Mouse (Mus musculus) lung, embryonic 16.5 days (tissue): ENCODE data around the gene Pdk2. TPM values are rescaled to one million over a fixed set of nuclear protein-coding genes. Genes with fewer than 3 reads are reported as not detected.
A peak's percentile ranks its signal among the peaks of the same experiment; 100 is the strongest.

Source experiments
- ATAC-seq: fragments of 200-750 bp; cut with Nextera tagmentation; 2 replicates; pipeline ENCODE4 v1.8.0; 2017; ENCODE audit warnings: low read depth, mild to moderate bottlenecking, moderate library complexity
- H3K27ac ChIP-seq: fragments of 300-500 bp; sonication (generic); 2 replicates; pipeline ENCODE4 v1.5.1; 2014; ENCODE audit warnings: mild to moderate bottlenecking, control low read depth, low read length
- H3K27me3 ChIP-seq: fragments of 300-500 bp; sonication (generic); 2 replicates; pipeline ENCODE4 v1.6.1; 2014; ENCODE audit warnings: low read depth, low read length, mixed read lengths; ENCODE audit not compliant: control insufficient read depth, insufficient read depth
- H3K36me3 ChIP-seq: fragments of 300-500 bp; sonication (generic); 2 replicates; pipeline ENCODE4 v1.6.1; 2014; ENCODE audit warnings: low read length; ENCODE audit not compliant: control insufficient read depth, insufficient read depth
- H3K4me1 ChIP-seq: fragments of 300-500 bp; sonication (generic); replicated peaks from 2 replicates; pipeline ENCODE4 v1.6.1; 2014; ENCODE audit warnings: low read length, mixed read lengths; ENCODE audit not compliant: control insufficient read depth, insufficient read depth
- H3K4me2 ChIP-seq: fragments of 300-500 bp; sonication (generic); 2 replicates; pipeline ENCODE4 v1.6.1; 2014; ENCODE audit warnings: low read depth, low read length, control low read depth
- H3K4me3 ChIP-seq: fragments of 300-500 bp; sonication (generic); 2 replicates; pipeline ENCODE4 v1.5.1; 2014; ENCODE audit warnings: mild to moderate bottlenecking, low read length, control low read depth
- H3K9ac ChIP-seq: fragments of 300-500 bp; sonication (generic); 2 replicates; pipeline ENCODE4 v1.6.1; 2014; ENCODE audit warnings: low read length, control low read depth
- H3K9me3 ChIP-seq: fragments of 300-500 bp; sonication (generic); 2 replicates; pipeline ENCODE4 v1.6.1; 2016; ENCODE audit warnings: low read length; ENCODE audit not compliant: control insufficient read depth
- WGBS: fragments of 180-500 bp; shearing (Covaris S2); extraction: QIAGEN DNeasy Blood & Tissue Kit; methylation state at CpG from one replicate; pipeline ENCODE4 v1.1.7; 2014; 5-methylcytosine and 5-hydroxymethylcytosine counted together
- polyA plus RNA-seq: library from polyadenylated mRNA; unstranded; fragments of >200 nt; fragmentation: Nextera tagmentation; extraction: Ambion mirVana; gene quantifications from 2 replicates; pipeline ENCODE4 v1.2.1, GENCODE M21; 2015

Gene Pdk2
- polyA plus RNA-seq, 1 experiment from 2014 or later, result 43.3 TPM

DNA sequence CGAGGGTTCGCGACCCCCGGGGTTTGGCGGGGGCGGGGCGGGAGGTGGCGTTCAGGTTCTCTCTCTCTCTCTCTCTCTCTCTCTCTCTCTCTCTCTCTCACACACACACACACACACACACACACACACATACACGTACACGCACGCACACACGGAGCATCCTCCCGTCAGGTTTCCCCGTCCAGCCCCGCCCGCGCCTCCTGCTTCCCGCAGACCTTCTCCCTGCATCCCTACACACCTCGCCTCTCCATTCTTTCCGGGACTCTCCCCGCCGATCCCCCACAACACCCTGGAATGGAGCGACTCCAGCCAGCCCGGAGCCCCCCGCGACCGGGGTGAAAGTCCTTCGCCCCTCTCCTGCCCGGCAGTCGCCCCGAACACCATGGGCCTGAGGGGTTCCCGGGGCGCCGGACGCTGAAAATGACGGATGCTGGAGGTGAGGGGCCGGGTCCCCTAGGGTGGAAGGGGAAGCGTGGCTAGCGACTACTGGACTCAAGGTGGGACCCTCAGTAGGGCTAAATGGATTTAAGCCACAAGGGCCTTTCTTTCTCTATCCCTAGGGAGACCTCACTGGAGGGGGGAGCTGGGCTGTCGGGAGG, 30.9 kb downstream of the Pdk2 start:
- Histone ChIP-seq H3K4me3 (peak overlapping the region; percentile 73), H3K27ac (peak overlapping the region; percentile 94), H3K9me3 (no peaks in the 10 kb centered on the region), H3K27me3 (no peaks in the 10 kb centered on the region), H3K36me3 (peaks cover 3% of the 10 kb centered on the region; the same call in 1 of the 2 replicates), H3K4me2 (peak overlapping the region; percentile 92), H3K4me1 (peaks cover 33% of the 10 kb centered on the region), H3K9ac (peak overlapping the region; percentile 82)
- ATAC-seq, result peak; percentile 13; the same call in 1 of the 2 replicates
- WGBS, result under 1% methylated on average over 37 of the region's 40 CpGs

DNA sequence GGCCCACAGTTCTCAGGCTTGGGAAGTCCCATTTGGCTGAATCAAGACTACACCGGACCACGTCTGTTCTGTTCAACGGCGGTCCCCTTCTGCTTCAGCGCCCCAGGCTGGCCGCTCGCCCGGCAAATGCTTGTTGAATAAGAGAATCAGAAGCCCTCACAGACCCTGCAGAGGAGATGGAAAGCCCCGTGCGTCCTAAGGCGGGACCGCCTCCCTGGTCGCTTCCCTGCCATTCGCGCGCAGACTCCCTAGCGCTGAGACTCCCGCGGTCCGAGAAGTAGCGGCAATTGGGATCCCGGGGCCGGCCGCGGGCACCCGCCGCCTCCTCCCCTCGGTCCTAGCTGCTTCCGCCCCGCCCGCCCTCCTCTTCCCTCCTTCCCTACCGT, 31.5 kb downstream of the Pdk2 start, which contains the start of gene Samd14:
Gene Samd14, plus strand, starts transcription at position 251 of the 386 bp plus-strand sequence.
- peak within 1 kb of the TSS; percentile 94 for H3K27ac ChIP-seq
- peak within 1 kb of the TSS; percentile 73 for H3K4me3 ChIP-seq
- H3K4me1 ChIP-seq, result peaks cover 33% of the 10 kb centered on the region
- peaks cover 3% of the 10 kb centered on the region for H3K36me3 ChIP-seq
- H3K27me3 ChIP-seq, result no peaks in the 10 kb centered on the region
- ATAC-seq, result peak; percentile 66
- under 1% methylated on average over 29 of the region's 32 CpGs for WGBS
- H3K4me2 ChIP-seq, result peak within 1 kb of the TSS; percentile 92
- no peaks in the 10 kb centered on the region for H3K9me3 ChIP-seq
- peak within 1 kb of the TSS; percentile 82 for H3K9ac ChIP-seq

DNA sequence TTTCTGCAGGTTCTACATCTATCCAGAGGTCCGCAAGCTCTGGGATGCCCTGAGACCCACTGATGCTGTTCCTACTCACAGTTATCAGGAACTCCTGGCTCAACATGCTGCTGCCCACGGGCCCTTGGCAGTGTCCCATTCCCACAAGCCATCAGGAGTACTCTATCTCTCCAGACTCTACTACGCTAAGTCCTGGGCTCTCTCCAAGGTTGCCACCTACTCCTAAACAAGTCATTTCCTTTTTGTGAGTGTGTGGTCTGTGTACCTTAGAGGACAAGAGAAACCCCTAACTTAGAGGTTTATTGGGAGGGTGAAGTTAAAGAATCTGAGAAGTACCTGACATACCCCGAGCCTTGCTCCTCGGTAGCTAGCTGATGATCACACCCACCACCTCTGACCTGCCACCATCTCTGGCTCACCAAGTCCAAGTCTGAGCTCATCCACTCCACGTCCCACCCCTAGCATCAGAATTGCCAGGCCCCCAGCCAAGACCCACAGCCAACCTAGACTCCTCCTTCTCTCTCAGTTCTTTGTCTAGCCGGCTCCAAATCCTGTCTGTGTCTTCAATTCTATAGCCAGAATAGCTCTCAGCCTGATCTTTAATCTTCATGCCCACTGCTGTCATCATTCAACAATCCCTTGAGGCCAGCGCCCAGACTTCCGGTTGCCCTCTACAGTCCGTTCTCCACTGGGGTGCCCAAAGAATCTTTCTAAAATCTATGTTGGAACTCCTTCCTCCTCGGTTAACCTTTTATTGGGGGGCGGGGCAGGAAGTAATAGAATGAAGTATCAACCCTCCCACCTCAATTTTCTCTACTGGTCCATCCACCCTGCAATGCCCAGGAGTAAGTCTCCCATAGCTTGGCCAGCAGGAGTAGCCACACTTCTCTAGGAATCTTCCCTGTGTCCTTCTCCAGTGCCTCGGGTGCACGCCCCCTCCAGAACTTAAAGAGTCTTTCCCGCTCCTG, 32.2 kb downstream of the Pdk2 start:
- Histone ChIP-seq H3K4me1 (peaks cover 33% of the 10 kb centered on the region), H3K4me3 (peak overlapping the region; percentile 73), H3K9ac (peak overlapping the region; percentile 82), H3K36me3 (peaks cover 3% of the 10 kb centered on the region), H3K27ac (peak overlapping the region; percentile 94), H3K27me3 (no peaks in the 10 kb centered on the region), H3K4me2 (peak overlapping the region; percentile 92), H3K9me3 (no peaks in the 10 kb centered on the region)
- 26% methylated on average over 15 of the region's 15 CpGs for WGBS
- ATAC-seq, result peak; percentile 49

DNA sequence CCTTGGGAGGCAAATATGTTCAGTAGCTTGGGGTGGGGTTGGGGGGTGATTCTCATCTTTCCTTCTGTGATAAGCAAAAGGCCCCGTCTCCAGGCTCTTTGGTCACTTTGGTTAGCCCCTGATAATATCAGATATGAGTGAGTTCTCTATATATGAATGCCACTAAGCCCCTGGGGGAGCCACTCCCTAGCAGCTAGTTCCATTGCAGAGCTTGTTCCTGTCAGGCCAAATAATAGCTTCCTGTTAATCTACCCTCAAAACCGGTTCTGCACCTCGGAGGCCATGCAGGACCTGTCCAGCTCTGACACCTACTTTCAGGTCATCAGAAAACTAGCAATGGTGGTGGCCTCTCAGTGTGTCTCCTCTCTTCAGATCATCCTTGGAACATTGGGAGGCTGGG, 33.7 kb downstream of the Pdk2 start:
- WGBS, result 46% methylated on average over 3 of the region's 3 CpGs
- Histone ChIP-seq H3K4me3 (no peak overlapping the region), H3K27me3 (no peaks in the 10 kb centered on the region), H3K4me1 (peaks cover 33% of the 10 kb centered on the region), H3K36me3 (peaks cover 10% of the 10 kb centered on the region), H3K27ac (no peak overlapping the region), H3K4me2 (no peak overlapping the region; the same call in 1 of the 2 replicates), H3K9ac (no peak overlapping the region), H3K9me3 (no peaks in the 10 kb centered on the region)
- ATAC-seq, result no peak

DNA sequence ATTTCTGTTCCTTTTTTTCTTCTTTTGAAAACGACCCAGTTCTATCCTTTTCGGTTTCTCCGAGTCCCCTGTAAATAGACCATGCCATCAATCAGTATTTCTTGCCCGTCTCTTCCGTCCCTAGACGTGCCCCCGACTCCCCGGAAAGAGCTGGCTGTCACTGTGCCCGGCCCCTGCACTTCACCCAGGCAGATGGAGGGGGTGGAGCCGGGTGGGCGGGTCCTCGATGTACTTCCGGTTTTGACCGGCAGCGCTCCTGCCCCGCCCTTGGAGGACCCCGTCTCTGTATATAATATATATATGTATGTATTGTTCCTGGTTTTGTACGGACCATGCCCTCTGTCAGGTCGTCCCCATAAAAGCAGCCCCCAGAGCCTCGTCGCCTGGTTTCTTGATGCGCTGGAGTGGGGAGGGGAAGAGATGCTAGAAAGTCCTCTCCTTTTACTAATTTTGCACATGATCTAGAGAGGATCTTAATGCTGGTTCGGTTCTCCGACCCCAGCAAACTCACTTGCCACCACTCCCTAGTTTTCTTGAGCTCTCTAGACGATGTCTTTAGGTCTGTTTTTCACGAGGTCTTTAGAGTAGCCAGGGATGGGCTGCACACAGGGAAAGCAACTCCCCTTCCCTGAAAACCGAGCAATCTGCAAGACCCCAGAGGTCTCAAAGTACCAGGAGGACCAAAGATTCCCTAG, 34.5 kb downstream of the Pdk2 start:
- Histone ChIP-seq H3K27ac (peak overlapping the region; percentile 69), H3K9me3 (no peaks in the 10 kb centered on the region), H3K4me2 (peak overlapping the region; percentile 79), H3K27me3 (no peaks in the 10 kb centered on the region), H3K36me3 (peaks cover 18% of the 10 kb centered on the region), H3K9ac (peak overlapping the region; percentile 66), H3K4me3 (peak overlapping the region; percentile 50), H3K4me1 (peaks cover 30% of the 10 kb centered on the region)
- ATAC-seq, result peak; percentile 71
- WGBS, result under 1% methylated on average over 27 of the region's 27 CpGs

DNA sequence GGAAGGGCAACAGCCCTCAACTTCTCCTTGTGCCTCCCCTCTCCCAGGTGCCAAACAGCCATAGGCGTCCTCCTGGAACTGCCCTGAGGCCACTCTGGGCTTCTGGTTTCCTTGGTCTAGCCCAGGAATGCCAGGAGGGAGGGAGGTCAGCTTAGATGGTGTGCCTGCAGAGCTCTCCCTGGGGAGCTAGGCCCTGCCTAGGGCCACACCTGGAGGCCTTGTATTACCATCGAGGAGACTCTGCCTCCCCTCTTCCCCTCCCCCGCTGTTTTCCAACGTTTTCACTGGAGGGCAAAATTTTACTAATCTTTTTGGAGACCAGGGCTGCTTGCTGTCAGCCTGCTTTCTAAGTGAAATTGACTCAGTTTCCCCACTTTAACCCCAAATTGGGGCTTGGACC, 35.1 kb downstream of the Pdk2 start:
- H3K27me3 ChIP-seq, result no peaks in the 10 kb centered on the region
- peak overlapping the region; percentile 50 for H3K4me3 ChIP-seq
- H3K36me3 ChIP-seq, result peaks cover 22% of the 10 kb centered on the region
- H3K4me1 ChIP-seq, result peaks cover 27% of the 10 kb centered on the region
- H3K4me2 ChIP-seq, result peak overlapping the region; percentile 79
- H3K9me3 ChIP-seq, result no peaks in the 10 kb centered on the region
- H3K27ac ChIP-seq, result peak overlapping the region; percentile 69
- H3K9ac ChIP-seq, result peak overlapping the region; percentile 66
- no peak for ATAC-seq
- 39% methylated on average over 4 of the region's 4 CpGs for WGBS

DNA sequence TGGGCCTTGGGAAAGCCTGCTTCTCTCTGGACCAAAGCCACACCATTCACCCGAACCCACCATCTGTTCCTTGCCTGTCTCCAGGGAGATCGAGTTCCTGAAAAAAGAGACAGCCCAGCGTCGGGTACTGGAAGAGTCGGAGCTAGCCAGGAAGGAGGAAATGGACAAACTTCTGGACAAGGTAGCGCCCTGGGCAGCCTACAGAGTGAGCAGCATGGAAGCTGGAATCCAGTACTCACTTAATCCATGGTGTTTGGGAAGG, 36.3 kb downstream of the Pdk2 start:
- Histone ChIP-seq H3K27ac (no peak overlapping the region), H3K4me3 (no peak overlapping the region), H3K4me2 (no peak overlapping the region), H3K36me3 (peaks cover 24% of the 10 kb centered on the region), H3K9ac (no peak overlapping the region), H3K4me1 (peaks cover 35% of the 10 kb centered on the region), H3K27me3 (no peaks in the 10 kb centered on the region), H3K9me3 (no peaks in the 10 kb centered on the region)
- WGBS, result 66% methylated on average over 6 of the region's 6 CpGs
- no peak for ATAC-seq

GRCm38 (mm10) chr11:95004136-95004936, 36.8 kb downstream of the Pdk2 start:
- Histone ChIP-seq H3K27me3 (no peaks in the 10 kb centered on the region), H3K36me3 (peaks cover 24% of the 10 kb centered on the region), H3K4me2 (no peak overlapping the region), H3K9ac (no peak overlapping the region; the same call in 1 of the 2 replicates), H3K9me3 (no peaks in the 10 kb centered on the region), H3K27ac (no peak overlapping the region), H3K4me1 (peaks cover 34% of the 10 kb centered on the region), H3K4me3 (no peak overlapping the region)
- no peak for ATAC-seq
- 83% methylated on average over 12 of the region's 12 CpGs for WGBS
